Mouse (Mus musculus): ENCODE results near the gene Dtx1.

The Dtx1 gene

GRCm38 (mm10) chr5:120647814-120648491 is 63.8 kb downstream of the Dtx1 start:
- CTCF ChIA-PET = interaction anchor here (0.8 kb wide), 1 partner anchor 30 kb away, joined by 3 read pairs; no protein-coding TSS in a partner anchor

- CTCF ChIA-PET = interaction anchor here (0.8 kb wide), 1 partner anchor 29 kb away, joined by 3 read pairs; no protein-coding TSS in a partner anchor
Measured at GRCm38 (mm10) chr5:120647361-120647760, 64.4 kb downstream of the Dtx1 start.

- CTCF ChIA-PET = no interaction called here
Measured at GRCm38 (mm10) chr5:120645851-120646250, 65.9 kb downstream of the Dtx1 start.

- CTCF ChIA-PET = interaction anchor here (0.6 kb wide), 1 partner anchor 12 kb away, joined by 4 read pairs; no protein-coding TSS in a partner anchor
Measured at GRCm38 (mm10) chr5:120644227-120644626, 67.5 kb downstream of the Dtx1 start.

- CTCF ChIA-PET = interaction anchor here (1.4 kb wide), 1 partner anchor 22 kb away, joined by 5 read pairs; no protein-coding TSS in a partner anchor
Measured at GRCm38 (mm10) chr5:120643365-120644085, 68.2 kb downstream of the Dtx1 start.

GRCm38 (mm10) chr5:120640094-120640493 is 71.6 kb downstream of the Dtx1 start:
- CTCF ChIA-PET = interaction anchor here (1.1 kb wide), 1 partner anchor 9 kb away, joined by 4 read pairs; the partner anchor contains the start of gene Rasal1

GRCm38 (mm10) chr5:120635633-120636032 is 76.1 kb downstream of the Dtx1 start:
- CTCF ChIA-PET = interaction anchor here (0.6 kb wide), 1 partner anchor 44 kb away, joined by 9 read pairs; no protein-coding TSS in a partner anchor

GRCm38 (mm10) chr5:120634860-120635259 is 76.9 kb downstream of the Dtx1 start:
- CTCF ChIA-PET = no interaction called here

GRCm38 (mm10) chr5:120634131-120634530 is 77.6 kb downstream of the Dtx1 start, which contains the start of gene Cfap73:
Cfap73 (minus strand) TSS chr5:120634235.
- CTCF ChIA-PET = interaction anchor here (1.4 kb wide), 1 partner anchor 15 kb away, joined by 3 read pairs; the partner anchor contains the start of gene Rasal1

GRCm38 (mm10) chr5:120631892-120632291 is 79.8 kb downstream of the Dtx1 start:
- CTCF ChIA-PET = interaction anchor here (0.5 to 1.6 kb wide), 3 partner anchors 12 to 90 kb away, joined by 3 to 4 read pairs (median 4); partner anchors contain the start of gene Rasal1

GRCm38 (mm10) chr5:120631128-120631527 is 80.6 kb downstream of the Dtx1 start:
- CTCF ChIA-PET = interaction anchor here (0.5 to 1.6 kb wide), 2 partner anchors 18 to 90 kb away, joined by 3 to 4 read pairs; partner anchors contain the start of gene Rasal1
